Mouse (Mus musculus) left cerebral cortex, adult 9 months (tissue): ENCODE results near the gene Rdm1.

Experiments
- DNase-seq, 2 experiments: peaks; one replicate each; pipeline ENCODE4 v3.0.0; 2022; ENCODE audit warnings: low spot score in 2 of 2

Rdm1 gene

DNA sequence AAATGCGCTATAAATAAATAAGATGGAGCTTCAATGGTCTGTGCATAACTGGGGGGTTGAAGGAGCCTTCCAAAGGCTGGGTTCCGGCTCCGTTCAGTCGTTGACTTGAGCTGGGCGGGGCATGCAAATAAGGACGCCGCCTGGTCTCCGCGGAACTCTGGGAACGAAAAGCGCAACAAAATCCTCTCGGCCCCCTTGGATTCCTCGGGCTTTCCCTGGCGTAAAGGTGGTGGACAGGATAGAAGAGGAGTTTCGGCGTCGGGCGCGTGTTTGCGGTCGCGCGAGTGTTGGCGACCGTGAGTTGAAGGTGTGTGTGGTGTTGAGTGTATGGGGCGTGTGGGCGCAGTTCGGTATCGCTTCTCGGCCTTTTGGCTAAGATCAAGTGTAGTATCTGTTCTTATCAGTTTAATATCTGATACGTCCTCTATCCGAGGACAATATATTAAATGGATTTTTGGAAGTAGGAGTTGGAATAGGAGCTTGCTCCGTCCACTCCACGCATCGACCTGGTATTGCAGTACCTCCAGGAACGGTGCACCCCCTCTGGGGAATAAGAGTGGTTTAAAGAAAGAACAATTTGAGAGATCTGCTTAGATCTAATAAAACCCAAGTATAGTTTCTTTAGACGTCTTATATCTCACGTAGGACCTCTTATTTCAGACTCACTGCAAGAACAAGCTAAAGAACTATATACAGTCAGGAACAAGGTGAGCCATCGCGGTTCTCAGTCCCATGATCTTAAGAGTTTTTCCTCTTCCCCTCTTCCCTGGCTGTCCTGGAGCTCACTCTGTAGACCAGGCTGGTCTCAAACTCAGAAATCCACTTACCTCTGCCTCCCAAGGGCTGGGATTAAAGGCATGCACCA lies 31.1 kb downstream of the Rdm1 start:
- DNase-seq, result peak; percentile 79 to 80

DNA sequence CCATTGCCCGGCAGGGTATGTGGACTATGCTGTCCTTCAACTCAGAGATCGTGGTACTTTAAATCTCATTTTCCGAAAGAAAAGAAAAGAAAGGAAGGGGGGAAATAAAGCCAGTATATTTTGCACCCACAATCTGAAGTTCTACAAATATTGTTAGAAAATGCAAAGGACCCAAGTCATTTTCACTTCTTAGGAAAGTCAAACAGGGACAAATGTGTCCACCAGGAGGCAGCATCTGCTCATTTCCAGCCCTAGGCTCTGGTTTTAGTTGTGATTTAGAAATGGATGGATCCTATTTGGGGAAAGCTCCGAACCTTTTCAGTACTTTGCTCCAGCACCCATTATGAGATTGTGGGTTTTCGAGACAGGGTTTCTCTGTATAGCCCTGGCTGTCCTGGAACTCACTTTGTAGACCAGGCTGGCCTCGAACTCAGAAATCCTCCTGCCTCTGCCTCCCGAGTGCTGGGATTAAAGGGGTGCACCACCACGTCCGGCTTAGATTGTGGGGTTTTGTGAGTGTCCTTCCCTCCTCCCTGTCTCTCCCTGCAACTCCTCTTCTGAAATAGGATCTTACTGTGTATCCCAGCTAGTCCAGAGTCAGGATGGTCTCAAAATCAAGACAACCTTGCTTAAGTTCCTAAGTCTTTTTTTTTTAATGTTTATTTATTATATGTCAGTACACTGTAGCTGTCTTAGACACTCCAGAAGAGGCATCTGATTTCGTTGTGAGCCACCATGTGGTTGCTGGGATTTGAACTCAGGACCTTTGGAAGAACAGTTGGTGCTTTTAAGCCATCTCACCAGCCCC lies 32.0 kb downstream of the Rdm1 start:
- peak in 1 of 2 experiments; percentile 72 for DNase-seq

DNA sequence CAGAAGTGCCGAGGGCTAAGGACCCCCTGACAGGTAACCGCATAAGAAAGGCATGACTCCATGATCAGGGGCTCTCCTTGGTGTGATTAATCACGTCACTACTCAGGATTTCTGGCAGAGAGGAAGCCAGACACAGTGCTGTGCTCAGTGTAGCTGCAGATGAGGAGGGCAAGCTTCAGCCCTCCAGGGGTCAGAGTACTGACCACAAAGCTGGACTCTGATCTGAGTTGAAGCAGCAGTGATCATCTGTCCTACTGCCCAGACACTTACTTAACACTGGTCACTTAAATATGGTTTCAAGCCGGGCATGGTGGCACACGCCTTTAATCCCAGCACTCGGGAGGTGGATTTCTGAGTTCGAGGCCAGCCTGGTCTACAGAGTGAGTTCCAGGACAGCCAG lies 34.2 kb downstream of the Rdm1 start:
- no peak for DNase-seq

DNA sequence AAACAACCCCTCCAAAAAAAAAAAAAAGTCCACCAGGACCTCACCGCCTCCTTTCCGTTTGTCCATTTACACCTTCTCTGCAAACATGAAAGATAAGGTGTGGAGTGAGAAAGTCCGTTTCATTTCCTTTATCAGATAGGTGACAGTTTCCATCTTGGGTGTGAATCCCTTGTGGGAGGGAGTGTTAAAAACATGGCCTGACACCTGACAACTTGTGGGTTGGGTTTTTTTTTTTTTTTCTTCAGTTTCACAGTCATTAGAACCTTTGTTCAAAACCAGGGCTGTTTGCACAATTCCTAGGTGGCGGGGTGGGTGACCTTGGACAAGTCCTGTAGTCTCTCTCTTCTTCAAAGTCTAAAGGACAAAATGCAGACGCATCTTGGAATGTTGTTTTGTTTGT lies 34.8 kb downstream of the Rdm1 start:
- no peak for DNase-seq

DNA sequence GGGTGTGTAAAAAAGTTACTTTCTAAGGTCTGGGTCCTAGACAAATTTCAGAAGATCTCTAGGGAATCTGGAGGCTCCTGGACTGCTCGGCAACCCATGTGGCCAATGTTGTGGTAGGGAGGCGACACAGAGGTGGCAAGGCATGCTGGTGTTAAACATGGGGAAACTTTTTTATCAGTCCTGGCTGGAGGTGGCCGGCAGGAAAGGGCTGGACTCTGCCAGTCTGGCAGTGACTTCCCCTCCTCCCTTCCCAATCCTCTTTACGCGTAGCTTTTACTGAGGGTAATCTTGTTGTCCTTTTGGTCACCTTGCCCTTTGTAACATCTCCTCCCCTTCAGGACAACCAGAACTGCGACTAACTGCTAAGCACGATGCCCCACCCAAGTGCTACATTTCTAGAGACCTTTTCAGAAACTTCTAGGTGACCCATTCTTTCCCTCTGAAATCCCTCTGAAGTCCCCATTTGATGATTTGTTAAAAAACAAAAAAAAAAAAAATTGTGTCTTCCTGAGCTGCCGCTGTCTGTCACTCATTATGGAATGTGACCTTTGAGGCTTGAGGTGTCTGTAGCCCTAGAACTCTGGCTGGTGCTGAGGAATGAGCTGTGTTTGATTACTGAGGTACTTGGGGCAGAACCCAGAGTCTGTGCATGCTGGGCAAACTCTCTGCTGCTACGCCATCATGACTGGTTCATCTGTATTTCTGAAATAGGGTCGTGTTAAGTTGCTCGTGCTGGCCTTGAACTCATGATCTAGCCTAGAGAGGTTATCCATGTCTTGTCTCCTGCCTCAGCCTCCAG lies 36.4 kb downstream of the Rdm1 start:
- no peak for DNase-seq

DNA sequence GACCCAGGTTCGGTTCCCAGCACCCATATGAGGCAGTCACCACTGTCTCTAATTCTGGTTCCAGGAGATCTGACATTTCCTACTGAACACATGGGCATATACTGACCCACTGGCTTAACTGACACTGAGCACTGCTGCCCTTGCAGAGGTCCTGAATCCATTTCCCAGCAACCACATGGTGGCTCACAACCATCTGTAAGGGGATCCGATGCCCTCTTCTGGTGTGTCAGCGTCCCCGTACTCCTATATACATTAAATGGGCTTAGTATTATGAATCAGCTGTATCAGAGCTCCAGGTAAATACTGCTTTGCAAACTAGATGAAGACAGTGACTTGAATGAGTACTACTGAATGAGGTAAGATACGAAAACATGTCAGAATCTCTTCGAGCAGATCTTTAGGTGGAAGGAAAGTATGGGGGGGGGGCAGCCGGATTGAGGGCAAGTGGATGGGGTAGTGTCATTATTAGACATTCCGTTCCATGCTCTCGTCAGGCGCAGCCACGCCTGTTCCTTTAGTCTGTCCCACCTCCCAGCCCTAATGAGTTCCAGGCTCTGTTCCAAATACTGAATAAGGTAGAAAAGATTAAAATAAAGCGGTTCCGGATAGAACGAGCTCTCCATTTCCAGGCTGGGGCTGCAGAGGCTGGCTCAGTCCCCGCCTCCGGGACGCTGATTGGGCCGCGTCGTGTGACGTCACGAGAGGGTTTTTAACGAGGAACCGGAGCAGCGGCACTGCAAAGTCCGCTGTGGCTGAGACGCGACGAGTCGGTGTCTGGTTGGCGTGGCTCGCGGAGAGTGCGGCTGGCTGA lies 38.0 kb downstream of the Rdm1 start, which contains the start of gene Arl4d:
TSS of gene Arl4d (plus strand) at position 717 of the 811 bp plus-strand sequence.
- peak; percentile 87 to 96 for DNase-seq

DNA sequence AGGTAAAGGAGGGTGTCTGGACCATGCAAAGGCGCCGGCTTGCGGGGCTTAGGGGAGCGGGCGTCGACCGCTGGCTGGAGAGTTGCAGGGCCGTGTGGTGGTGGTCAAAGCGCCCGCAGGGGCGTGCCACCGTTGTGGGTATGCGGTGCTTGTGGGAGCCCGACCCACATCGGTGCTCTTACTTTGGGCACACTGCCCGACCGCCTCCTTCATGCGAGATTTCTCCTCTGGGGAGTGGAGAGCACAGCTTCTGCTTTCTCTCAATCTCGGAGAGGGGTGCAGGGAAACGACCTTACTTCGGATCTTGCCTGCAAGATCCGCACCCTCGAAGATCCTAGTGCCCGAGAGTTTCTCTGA lies 38.6 kb downstream of the Rdm1 start:
- DNase-seq, result no peak

DNA sequence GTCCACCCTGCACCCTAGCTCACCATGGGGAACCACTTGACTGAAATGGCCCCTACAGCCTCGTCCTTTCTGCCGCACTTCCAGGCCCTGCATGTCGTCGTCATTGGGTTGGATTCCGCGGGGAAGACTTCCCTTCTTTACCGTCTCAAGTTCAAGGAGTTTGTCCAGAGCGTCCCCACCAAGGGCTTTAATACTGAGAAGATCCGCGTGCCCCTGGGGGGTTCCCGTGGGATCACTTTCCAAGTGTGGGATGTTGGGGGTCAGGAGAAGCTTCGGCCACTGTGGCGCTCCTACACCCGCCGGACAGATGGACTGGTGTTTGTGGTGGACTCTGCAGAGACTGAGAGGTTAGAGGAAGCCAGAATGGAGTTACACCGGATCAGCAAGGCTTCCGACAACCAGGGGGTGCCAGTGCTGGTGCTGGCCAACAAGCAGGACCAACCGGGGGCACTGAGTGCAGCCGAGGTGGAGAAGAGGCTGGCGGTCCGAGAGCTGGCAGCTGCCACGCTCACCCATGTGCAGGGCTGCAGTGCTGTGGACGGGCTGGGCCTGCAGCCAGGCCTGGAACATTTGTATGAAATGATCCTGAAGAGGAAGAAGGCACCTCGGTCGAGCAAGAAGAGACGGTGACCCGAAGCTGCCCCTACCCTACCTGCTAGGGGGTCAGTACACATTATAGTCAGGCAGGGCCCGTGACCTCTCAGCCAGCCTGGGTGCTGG lies 39.8 kb downstream of the Rdm1 start:
- DNase-seq, result no peak

DNA sequence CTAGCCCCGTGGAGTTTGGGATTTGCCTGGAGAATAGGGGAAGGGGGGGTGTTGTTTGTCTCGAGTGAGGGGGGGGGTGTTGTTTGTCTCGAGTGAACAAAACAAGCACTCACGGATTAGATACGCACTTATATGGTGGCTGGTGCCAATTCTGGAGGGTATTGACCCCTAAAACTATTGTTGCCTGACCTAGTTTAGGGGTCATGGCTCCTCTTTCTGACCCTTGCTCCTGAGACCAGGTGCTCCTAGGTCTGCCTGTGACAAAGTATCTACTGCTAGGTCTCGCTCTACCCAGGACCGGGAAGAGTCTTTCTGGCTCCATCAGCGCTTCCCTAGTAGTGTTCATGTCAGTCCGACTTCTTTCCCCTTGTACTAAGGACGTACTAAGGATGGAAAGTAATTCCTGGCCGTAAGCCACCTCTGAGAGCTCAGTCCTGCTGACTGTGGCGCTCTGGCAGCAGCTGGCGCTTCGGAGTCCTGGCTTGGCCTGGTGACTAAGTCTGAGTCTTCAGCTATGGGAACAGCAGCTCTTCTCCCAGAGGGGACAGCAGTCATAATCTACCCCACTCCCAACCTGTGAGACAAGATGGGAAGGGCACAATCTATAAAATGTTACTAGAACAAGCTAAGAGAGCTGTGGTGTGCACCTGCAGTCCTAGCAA lies 41.0 kb downstream of the Rdm1 start:
- peak in 1 of 2 experiments; percentile 65 for DNase-seq

DNA sequence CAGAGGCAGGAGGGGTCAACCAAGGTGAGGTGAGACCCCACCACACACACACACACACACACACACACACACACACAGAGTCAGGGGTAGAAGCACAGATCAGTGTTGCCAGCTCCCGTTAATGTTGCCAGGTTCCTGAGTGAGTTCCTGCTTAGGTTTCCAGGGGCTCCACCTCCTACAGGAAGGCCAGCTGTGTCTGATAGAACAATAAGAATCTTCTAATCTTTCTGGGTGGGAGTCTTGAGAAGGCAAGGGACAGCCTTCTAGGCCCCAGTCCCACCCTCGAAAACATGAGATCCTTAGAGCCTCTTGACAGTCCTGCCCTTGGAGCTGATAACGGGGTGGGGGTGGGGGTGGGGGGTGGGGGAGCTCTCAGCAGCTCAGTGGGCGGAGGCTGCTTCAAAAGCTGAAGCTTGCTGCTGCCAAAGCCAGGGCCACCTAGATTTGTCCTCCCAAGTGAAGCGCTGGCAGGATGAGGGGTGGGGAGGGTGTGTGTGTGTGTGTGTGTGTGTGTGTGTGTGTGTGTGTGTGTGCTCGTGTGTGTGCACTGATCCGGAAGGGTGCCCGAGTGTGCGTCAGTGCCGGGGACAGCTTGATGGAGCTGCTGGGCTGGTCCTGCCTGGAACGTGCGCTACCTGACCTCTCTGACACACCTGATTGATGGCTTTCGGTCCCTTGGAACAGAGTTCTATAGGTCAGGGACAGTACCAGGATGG lies 41.7 kb downstream of the Rdm1 start:
- no peak for DNase-seq

DNA sequence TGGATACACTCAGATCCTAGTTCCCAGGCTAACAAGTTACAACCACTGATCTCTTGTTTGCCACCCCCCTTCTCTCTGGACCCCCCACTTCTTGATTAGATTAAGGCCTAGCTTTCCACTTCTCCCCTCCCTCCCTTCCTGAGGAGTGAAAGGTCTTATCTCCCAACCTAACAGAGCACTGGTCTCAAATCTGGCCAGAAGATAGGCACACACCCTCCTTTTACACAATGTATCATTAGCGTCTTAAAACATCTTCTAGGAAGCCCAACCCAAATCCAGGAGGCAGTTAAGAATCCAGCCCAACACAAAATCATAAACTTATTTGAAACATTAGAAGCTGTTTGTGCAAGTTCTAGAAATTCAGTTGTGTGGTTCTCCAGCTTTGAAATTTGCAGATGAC lies 43.3 kb downstream of the Rdm1 start:
- no peak for DNase-seq

DNA sequence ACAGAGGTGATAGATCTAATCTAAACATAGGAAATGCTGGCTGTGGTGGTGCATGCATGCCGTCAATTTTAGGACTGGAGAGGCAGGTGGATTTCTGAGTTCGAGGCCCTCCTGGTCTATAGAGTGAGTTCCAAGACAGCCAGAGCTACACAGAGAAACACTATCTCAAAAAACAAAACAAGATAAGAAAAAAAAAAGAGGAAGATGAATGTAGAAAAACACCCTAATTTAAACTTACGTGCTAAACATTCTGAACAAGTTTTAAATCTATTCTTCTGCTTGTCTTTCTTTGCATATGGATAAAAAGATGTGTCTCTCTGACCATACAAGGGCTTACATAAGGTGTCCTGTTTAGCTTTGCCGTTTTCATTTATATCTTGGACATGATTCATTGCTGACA lies 44.3 kb downstream of the Rdm1 start:
- DNase-seq, result no peak

DNA sequence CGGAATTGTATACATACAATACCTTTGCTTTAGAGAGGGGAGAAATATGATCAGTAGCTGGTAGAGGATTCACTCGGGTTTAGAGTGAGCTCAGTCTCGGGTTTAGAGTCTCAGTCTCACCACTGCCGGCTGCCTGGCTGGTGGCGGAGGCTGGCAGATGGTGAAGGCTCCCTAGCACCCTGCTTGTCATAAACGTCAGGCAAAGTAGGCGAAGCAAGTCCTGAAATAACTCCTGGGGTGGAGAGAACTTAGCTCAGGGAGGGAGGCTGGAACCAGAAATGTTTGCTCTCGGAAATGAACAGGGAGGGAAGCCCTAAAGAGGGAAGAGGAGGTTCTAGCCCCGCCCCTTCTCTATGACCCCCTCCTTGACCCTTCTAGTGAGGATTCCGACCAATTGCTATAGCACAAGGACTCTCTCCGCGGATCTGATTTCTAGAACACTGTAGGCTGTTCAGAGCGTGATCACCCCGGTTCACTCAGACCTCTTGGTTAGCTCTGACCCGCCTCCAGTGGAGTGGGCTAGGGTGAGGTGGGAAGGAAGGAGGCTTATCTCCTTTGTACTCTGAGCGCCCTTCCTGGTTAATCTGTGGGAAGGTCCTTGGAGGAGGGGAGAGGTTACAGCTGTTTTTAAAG lies 46.1 kb downstream of the Rdm1 start:
- peak; percentile 74 to 86 for DNase-seq

DNA sequence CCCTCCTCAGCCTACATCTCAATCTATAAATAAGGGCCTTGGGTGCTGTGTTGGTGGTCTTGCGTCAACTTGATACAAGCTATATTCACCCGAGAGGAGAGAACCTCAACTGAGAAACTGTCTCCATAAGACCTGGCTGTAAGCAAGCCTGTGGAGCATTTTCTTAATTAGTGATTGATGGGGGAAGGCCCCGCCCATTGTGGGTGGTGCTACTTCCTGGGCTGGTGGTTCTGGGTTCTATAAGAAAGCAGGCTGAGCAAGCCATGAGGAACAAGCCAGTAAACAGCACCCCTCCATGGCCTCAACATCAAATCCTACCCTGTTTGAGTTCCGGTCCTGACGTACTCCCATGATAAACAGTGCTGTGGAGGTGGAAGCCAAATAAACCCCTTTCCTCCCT lies 47.1 kb downstream of the Rdm1 start:
- no peak for DNase-seq

DNA sequence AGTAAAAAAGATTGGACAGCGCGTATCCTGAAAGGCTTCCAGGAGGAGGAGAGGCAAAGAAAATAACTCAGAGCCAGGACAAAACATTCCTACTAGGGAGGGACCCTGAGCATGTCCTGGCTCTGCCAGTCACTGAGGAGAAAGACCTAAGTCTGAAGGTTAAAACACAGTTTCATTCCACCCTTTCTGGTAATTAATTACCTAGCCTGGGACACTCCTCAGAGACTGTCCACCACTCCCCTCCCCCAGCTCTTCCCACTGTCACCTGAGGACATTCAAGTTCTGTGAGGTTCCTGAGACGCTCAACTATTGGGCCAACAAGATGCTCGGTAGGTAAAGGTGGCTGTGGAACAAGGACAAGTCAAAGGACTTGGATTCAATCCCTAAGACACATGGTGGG lies 48.4 kb downstream of the Rdm1 start:
- no peak for DNase-seq

DNA sequence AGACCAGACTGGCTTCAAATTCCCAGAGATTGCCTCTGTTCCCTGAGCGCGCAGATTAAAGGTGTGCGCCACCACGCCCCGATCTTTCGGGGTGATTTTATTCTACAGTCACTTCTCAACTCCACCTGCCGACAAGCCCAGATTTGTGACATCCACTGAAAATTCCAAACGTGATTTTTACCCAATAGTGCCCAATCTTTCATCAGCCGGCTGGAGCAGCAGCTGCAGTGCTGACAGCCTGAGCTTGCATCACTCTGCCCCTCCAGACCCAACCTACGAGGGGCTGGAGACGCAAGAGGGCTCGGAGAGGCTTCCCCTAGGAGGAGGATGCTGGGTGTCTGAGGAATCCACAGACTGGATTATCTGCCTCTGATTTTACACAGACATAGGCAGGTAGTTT lies 50.7 kb downstream of the Rdm1 start:
- no peak for DNase-seq

DNA sequence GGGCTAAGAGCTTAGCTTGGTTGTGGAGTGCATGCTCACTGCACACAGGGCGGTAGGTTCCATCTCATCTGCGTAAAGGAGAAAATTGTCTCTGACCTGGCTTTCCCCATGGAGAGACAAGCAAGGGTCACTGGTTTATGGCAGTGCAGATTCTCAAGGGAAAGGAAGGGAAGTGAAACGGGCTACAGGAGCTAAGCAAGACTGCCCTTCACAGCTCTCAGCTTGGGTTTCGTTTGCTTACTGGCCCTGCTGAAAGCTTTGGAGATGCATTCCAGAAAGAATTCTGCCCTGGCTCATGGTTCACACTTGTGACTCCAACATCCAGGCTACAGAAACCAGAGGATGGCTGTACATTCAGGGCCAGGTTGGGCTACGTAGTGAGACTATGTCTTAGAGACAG lies 51.8 kb downstream of the Rdm1 start:
- no peak for DNase-seq

DNA sequence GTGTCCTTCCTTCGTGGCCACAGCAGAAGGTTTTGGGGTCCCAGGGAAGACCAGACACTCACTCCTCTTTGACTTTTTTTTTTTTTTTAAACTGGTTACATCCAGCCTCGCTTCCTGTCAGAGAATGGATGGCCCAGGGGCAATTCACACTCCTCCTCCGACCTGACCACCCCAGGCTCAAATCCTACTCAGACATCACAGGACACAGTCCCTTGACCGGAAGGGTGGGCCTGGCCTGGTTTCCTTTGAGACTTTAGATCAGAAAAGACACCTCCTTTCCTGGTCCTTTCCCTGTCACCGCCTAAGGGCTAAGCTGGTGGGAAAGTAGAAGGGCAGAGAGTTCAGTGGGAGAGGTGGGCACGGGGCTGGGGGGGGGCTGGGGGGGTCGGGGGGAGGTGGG lies 52.9 kb downstream of the Rdm1 start:
- no peak for DNase-seq
